Mouse (Mus musculus) liver, embryonic 13.5 days (tissue): ENCODE results near the gene Pld3. TPM values are rescaled to one million over a fixed set of nuclear protein-coding genes. Genes with fewer than 3 reads are reported as not detected.

Source experiments
- ATAC-seq: fragments of 200-750 bp; cut with Nextera tagmentation; 2 replicates; pipeline ENCODE4 v1.8.0; 2017; ENCODE audit warnings: low read depth, mild to moderate bottlenecking, moderate number of reproducible peaks, moderate library complexity
- DNase-seq: peaks from one replicate; pipeline ENCODE4 v3.0.0; 2022
- H3K27ac ChIP-seq: fragments of 300-500 bp; sonication (generic); 2 replicates; pipeline ENCODE4 v1.5.1; 2015; ENCODE audit warnings: moderate library complexity, mild to moderate bottlenecking, inconsistent platforms
- H3K27me3 ChIP-seq: fragments of 300-500 bp; sonication (generic); 2 replicates; pipeline ENCODE4 v1.6.1; 2015; ENCODE audit warnings: mild to moderate bottlenecking, inconsistent platforms
- H3K36me3 ChIP-seq: fragments of 300-500 bp; sonication (generic); 2 replicates; pipeline ENCODE4 v1.6.1; 2015; ENCODE audit warnings: mild to moderate bottlenecking, inconsistent platforms
- H3K4me1 ChIP-seq: fragments of 300-500 bp; sonication (generic); replicated peaks from 2 replicates; pipeline ENCODE4 v1.6.1; 2015; ENCODE audit warnings: inconsistent platforms
- H3K4me2 ChIP-seq: fragments of 300-500 bp; sonication (generic); 2 replicates; pipeline ENCODE4 v1.6.1; 2015; ENCODE audit warnings: inconsistent platforms, mild to moderate bottlenecking, moderate library complexity
- H3K4me3 ChIP-seq: fragments of 300-500 bp; sonication (generic); replicated peaks from 2 replicates; pipeline ENCODE4 v1.5.1; 2015; ENCODE audit warnings: mild to moderate bottlenecking, inconsistent platforms
- H3K9ac ChIP-seq: fragments of 300-500 bp; sonication (generic); 2 replicates; pipeline ENCODE4 v1.6.1; 2015; ENCODE audit warnings: mild to moderate bottlenecking, inconsistent platforms
- H3K9me3 ChIP-seq: fragments of 300-500 bp; sonication (generic); replicated peaks from 2 replicates; pipeline ENCODE4 v1.6.1; 2016; ENCODE audit warnings: inconsistent platforms
- WGBS: fragments of 180-500 bp; shearing (Covaris S2); methylation state at CpG from one replicate; pipeline ENCODE4 v1.1.7; 2015; ENCODE audit not compliant: insufficient replicate concordance; 5-methylcytosine and 5-hydroxymethylcytosine counted together
- polyA plus RNA-seq: library from polyadenylated mRNA; unstranded; fragments of >200 nt; fragmentation: Nextera tagmentation; extraction: Ambion mirVana; gene quantifications from 2 replicates; pipeline ENCODE4 v1.2.1, GENCODE M21; 2015

Gene Pld3
- 53.8 and 58.5 TPM in 2 replicates for polyA plus RNA-seq

- peak within 1 kb of the TSS; percentile 82 for H3K27ac ChIP-seq
- whole genome bisulfite sequencing: under 1% methylated on average over 41 of the region's 41 CpGs
- peaks cover 31% of the 10 kb centered on the region for H3K4me1 ChIP-seq
- peak within 1 kb of the TSS; percentile 84 for H3K4me3 ChIP-seq
- H3K9me3 ChIP-seq: no peaks in the 10 kb centered on the region
- H3K9ac ChIP-seq: peak within 1 kb of the TSS; percentile 87
- peaks cover 12% of the 10 kb centered on the region for H3K36me3 ChIP-seq
- peak; percentile 96 for DNase-seq
- no peaks in the 10 kb centered on the region for H3K27me3 ChIP-seq
- peak within 1 kb of the TSS; percentile 81 for H3K4me2 ChIP-seq
- ATAC-seq: peak; percentile 100
Measured at GRCm38 (mm10) chr7:27552931-27553513, at the start of gene Pld3, which contains the start of gene 2310022A10Rik. Pld3 (minus strand) TSS chr7:27553218. 2310022A10Rik (plus strand) TSS chr7:27553233.

DNA sequence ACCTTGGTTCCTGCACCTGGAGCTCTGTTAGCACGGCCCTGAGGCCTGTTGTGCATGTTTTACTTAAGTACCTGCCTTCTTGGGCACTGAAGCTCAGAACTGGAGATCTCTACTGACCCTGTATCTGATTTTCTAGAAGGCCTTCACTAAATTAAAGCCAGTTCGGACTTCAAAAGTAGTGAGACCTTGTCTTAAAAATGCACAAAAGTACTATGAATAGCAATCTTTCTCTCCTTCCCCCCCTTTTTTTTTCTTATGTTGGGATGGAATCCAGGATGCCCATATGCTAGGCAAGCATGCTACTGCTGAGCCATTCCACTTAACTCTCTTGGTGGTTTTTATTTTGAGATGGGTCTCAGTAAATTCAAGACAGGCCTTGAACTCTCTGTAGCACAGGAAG is 49.1 kb upstream of the Pld3 start:
- peaks cover 98% of the 10 kb centered on the region for H3K4me1 ChIP-seq
- WGBS: 71% methylated on average over 2 of the region's 2 CpGs
- peaks cover 5% of the 10 kb centered on the region; the same call in 1 of the 2 replicates for H3K36me3 ChIP-seq
- ATAC-seq (no peak), DNase-seq (no peak)
- peak overlapping the region; percentile 20; the same call in 1 of the 2 replicates for H3K27ac ChIP-seq
- no peaks in the 10 kb centered on the region for H3K9me3 ChIP-seq
- no peak overlapping the region for H3K9ac ChIP-seq
- H3K27me3 ChIP-seq: no peaks in the 10 kb centered on the region
- H3K4me2 ChIP-seq: no peak overlapping the region
- no peak overlapping the region for H3K4me3 ChIP-seq

- no peak overlapping the region for H3K4me2 ChIP-seq
- no peaks in the 10 kb centered on the region for H3K9me3 ChIP-seq
- H3K4me1 ChIP-seq: peaks cover 98% of the 10 kb centered on the region
- WGBS: 70% methylated on average over 4 of the region's 4 CpGs
- H3K36me3 ChIP-seq: peaks cover 5% of the 10 kb centered on the region; the same call in 1 of the 2 replicates
- no peak overlapping the region for H3K4me3 ChIP-seq
- no peak overlapping the region for H3K9ac ChIP-seq
- no peaks in the 10 kb centered on the region for H3K27me3 ChIP-seq
- no peak for ATAC-seq
- no peak for DNase-seq
- H3K27ac ChIP-seq: peak overlapping the region; percentile 20; the same call in 1 of the 2 replicates
Measured at GRCm38 (mm10) chr7:27601628-27602027, 48.6 kb upstream of the Pld3 start.

- peaks cover 98% of the 10 kb centered on the region for H3K4me1 ChIP-seq
- H3K9me3 ChIP-seq: no peaks in the 10 kb centered on the region
- 76% methylated on average over 7 of the region's 7 CpGs for WGBS
- no peak overlapping the region for H3K4me3 ChIP-seq
- DNase-seq: no peak
- H3K9ac ChIP-seq: peak overlapping the region; percentile 90; the same call in 1 of the 2 replicates
- ATAC-seq: no peak
- H3K4me2 ChIP-seq: no peak overlapping the region
- H3K27me3 ChIP-seq: no peaks in the 10 kb centered on the region
- peak overlapping the region; percentile 67; the same call in 1 of the 2 replicates for H3K27ac ChIP-seq
- H3K36me3 ChIP-seq: peaks cover 11% of the 10 kb centered on the region; the same call in 1 of the 2 replicates
Measured at GRCm38 (mm10) chr7:27598053-27598452, 45.0 kb upstream of the Pld3 start.

- H3K27me3 ChIP-seq: no peaks in the 10 kb centered on the region
- ATAC-seq (no peak), DNase-seq (no peak)
- H3K27ac ChIP-seq: peak overlapping the region; percentile 67
- 71% methylated on average over 10 of the region's 10 CpGs for WGBS
- no peak overlapping the region for H3K4me3 ChIP-seq
- peaks cover 10% of the 10 kb centered on the region; the same call in 1 of the 2 replicates for H3K36me3 ChIP-seq
- peak overlapping the region; percentile 90 for H3K9ac ChIP-seq
- peaks cover 96% of the 10 kb centered on the region for H3K4me1 ChIP-seq
- peak overlapping the region; percentile 33; the same call in 1 of the 2 replicates for H3K4me2 ChIP-seq
- no peaks in the 10 kb centered on the region for H3K9me3 ChIP-seq
Measured at GRCm38 (mm10) chr7:27596586-27597503, 43.8 kb upstream of the Pld3 start.

- H3K27me3 ChIP-seq: no peaks in the 10 kb centered on the region
- H3K9ac ChIP-seq: peak overlapping the region; percentile 90
- H3K36me3 ChIP-seq: peaks cover 10% of the 10 kb centered on the region; the same call in 1 of the 2 replicates
- DNase-seq (peak; percentile 36), ATAC-seq (peak; percentile 25)
- H3K4me1 ChIP-seq: peaks cover 65% of the 10 kb centered on the region
- H3K4me2 ChIP-seq: peak overlapping the region; percentile 93
- peak overlapping the region; percentile 73 for H3K4me3 ChIP-seq
- 47% methylated on average over 12 of the region's 12 CpGs for WGBS
- H3K9me3 ChIP-seq: no peaks in the 10 kb centered on the region
- H3K27ac ChIP-seq: peak overlapping the region; percentile 99
Measured at GRCm38 (mm10) chr7:27592934-27593645, 40.1 kb upstream of the Pld3 start.

DNA sequence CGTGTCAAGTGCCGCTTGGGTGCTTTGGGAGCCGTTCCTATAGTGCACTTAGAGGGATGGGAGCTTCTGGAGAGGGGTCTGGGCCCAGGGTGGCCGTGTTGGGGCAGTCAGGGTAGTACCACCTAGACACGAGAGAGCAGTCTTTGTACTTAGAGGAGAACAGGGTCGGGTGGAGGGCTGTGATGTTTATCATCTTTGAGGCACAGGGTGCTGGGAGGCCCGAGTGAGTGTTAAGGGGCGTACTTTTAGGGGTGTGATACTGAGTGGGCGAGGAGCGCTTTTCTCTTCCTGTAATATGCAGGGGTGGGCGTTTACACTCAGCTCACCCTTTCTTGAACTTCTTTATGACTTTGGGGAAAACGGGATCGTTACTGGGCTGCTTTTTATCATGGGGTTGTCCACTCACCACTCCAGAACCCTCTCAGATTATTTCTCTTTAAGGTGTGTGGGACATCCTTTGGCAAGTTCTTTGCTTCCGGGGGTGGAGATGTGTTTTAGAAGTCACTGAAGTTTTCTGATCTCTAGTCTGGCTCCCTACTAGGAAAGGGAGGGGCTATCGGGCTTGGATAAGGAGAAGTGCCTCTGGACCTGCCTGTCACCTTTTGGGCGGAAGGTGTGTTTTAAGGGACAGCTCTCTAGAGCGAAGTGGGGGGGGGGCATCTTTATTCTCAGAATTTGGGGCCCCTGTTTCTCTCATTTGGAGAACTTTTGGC is 39.4 kb upstream of the Pld3 start:
- peak overlapping the region; percentile 99 for H3K27ac ChIP-seq
- no peaks in the 10 kb centered on the region for H3K9me3 ChIP-seq
- peak overlapping the region; percentile 73 for H3K4me3 ChIP-seq
- DNase-seq (peak; percentile 38), ATAC-seq (peak; percentile 69)
- H3K4me2 ChIP-seq: peak overlapping the region; percentile 93
- H3K4me1 ChIP-seq: peaks cover 58% of the 10 kb centered on the region
- no peaks in the 10 kb centered on the region for H3K27me3 ChIP-seq
- WGBS: under 1% methylated on average over 17 of the region's 17 CpGs
- peaks cover 10% of the 10 kb centered on the region; the same call in 1 of the 2 replicates for H3K36me3 ChIP-seq
- peak overlapping the region; percentile 90 for H3K9ac ChIP-seq

GRCm38 (mm10) chr7:27591266-27592216 is 38.5 kb upstream of the Pld3 start, which contains the start of gene Akt2:
Akt2 (plus strand) TSS chr7:27591552.
- under 1% methylated on average over 60 of the region's 71 CpGs for WGBS
- H3K9me3 ChIP-seq: no peaks in the 10 kb centered on the region
- H3K36me3 ChIP-seq: peaks cover 10% of the 10 kb centered on the region; the same call in 1 of the 2 replicates
- no peaks in the 10 kb centered on the region for H3K27me3 ChIP-seq
- DNase-seq (peak; percentile 84), ATAC-seq (peak; percentile 78)
- peak within 1 kb of the TSS; percentile 90 for H3K9ac ChIP-seq
- H3K27ac ChIP-seq: peak within 1 kb of the TSS; percentile 99
- H3K4me2 ChIP-seq: peak within 1 kb of the TSS; percentile 93
- H3K4me3 ChIP-seq: peak within 1 kb of the TSS; percentile 73
- peaks cover 50% of the 10 kb centered on the region for H3K4me1 ChIP-seq

- H3K27me3 ChIP-seq: no peaks in the 10 kb centered on the region
- ATAC-seq (no peak), DNase-seq (no peak)
- peak overlapping the region; percentile 73 for H3K4me3 ChIP-seq
- H3K27ac ChIP-seq: peak overlapping the region; percentile 99
- WGBS: 48% methylated on average over 4 of the region's 4 CpGs
- peaks cover 41% of the 10 kb centered on the region for H3K4me1 ChIP-seq
- H3K9me3 ChIP-seq: no peaks in the 10 kb centered on the region
- peaks cover 10% of the 10 kb centered on the region; the same call in 1 of the 2 replicates for H3K36me3 ChIP-seq
- peak overlapping the region; percentile 90 for H3K9ac ChIP-seq
- peak overlapping the region; percentile 93 for H3K4me2 ChIP-seq
Measured at GRCm38 (mm10) chr7:27590566-27591213, 37.7 kb upstream of the Pld3 start.
